Mouse (Mus musculus) macrophage (primary cell): Measurements from ENCODE around the gene Chka. TPM values are rescaled to one million over a fixed set of nuclear protein-coding genes. Genes with fewer than 3 reads are reported as not detected.

Experiments used
- H3K27ac ChIP-seq: fragments of 350-480 bp; formaldehyde crosslinking; 2 replicates; pipeline ENCODE4 v1.9.0; 2021
- H3K36me3 ChIP-seq: fragments of 350-480 bp; formaldehyde crosslinking; 2 replicates; pipeline ENCODE4 v1.9.0; 2021; ENCODE audit errors: inconsistent target
- H3K4me3 ChIP-seq: fragments of 350-480 bp; formaldehyde crosslinking; 2 replicates; pipeline ENCODE4 v1.9.0; 2021; ENCODE audit errors: inconsistent target
- H3K79me2 ChIP-seq: fragments of 350-480 bp; formaldehyde crosslinking; 2 replicates; pipeline ENCODE4 v1.9.0; 2021; ENCODE audit errors: inconsistent target
- WGBS: methylation state at CpG from one replicate; pipeline ENCODE4 v1.1.7; 2026; ENCODE audit warnings: inconsistent platforms; ENCODE audit not compliant: missing documents; 5-methylcytosine and 5-hydroxymethylcytosine counted together
- polyA plus RNA-seq: library from polyadenylated mRNA; stranded (reverse); fragments of 250-400 nt; gene quantifications from 3 replicates; pipeline ENCODE4 v1.2.4, GENCODE M21; 2018; ENCODE audit warnings: inconsistent platforms

Chka gene
- polyA plus RNA-seq, 1 experiment from 2014 or later = 11.1 TPM

- H3K4me3 ChIP-seq = no peak overlapping the region
- no peak overlapping the region for H3K27ac ChIP-seq
- WGBS = 92% methylated on average over 6 of the region's 6 CpGs
- H3K36me3 ChIP-seq = peaks cover 11% of the 10 kb centered on the region
- H3K79me2 ChIP-seq = peaks cover 49% of the 10 kb centered on the region
Measured at GRCm38 (mm10) chr19:3925859-3926258, 74.3 kb downstream of the Chka start.

- Histone ChIP-seq H3K27ac (no peak overlapping the region), H3K79me2 (peaks cover 49% of the 10 kb centered on the region), H3K36me3 (peaks cover 7% of the 10 kb centered on the region), H3K4me3 (no peak overlapping the region)
- WGBS = 74% methylated on average over 3 of the region's 3 CpGs
Measured at GRCm38 (mm10) chr19:3926279-3926678, 74.7 kb downstream of the Chka start.

- H3K79me2 ChIP-seq = peaks cover 49% of the 10 kb centered on the region
- WGBS = 91% methylated on average over 6 of the region's 6 CpGs
- H3K27ac ChIP-seq = no peak overlapping the region
- no peak overlapping the region for H3K4me3 ChIP-seq
- H3K36me3 ChIP-seq = peaks cover 3% of the 10 kb centered on the region; the same call in 1 of the 2 replicates
Measured at GRCm38 (mm10) chr19:3926685-3927084, 75.1 kb downstream of the Chka start.

- Histone ChIP-seq H3K4me3 (no peak overlapping the region), H3K27ac (peak overlapping the region; percentile 42), H3K36me3 (no peaks in the 10 kb centered on the region; the same call in 1 of the 2 replicates), H3K79me2 (peaks cover 49% of the 10 kb centered on the region)
- WGBS = 56% methylated on average over 4 of the region's 4 CpGs
Measured at GRCm38 (mm10) chr19:3927989-3928388, 76.4 kb downstream of the Chka start.

- Histone ChIP-seq H3K4me3 (peak overlapping the region; percentile 34), H3K27ac (peak overlapping the region; percentile 92), H3K36me3 (no peaks in the 10 kb centered on the region; the same call in 1 of the 2 replicates), H3K79me2 (peaks cover 49% of the 10 kb centered on the region)
- 49% methylated on average over 4 of the region's 4 CpGs for WGBS
Measured at GRCm38 (mm10) chr19:3928779-3929178, 77.2 kb downstream of the Chka start.

- Histone ChIP-seq H3K36me3 (no peaks in the 10 kb centered on the region; the same call in 1 of the 2 replicates), H3K79me2 (peaks cover 46% of the 10 kb centered on the region), H3K4me3 (peak within 1 kb of the TSS; percentile 34), H3K27ac (peak within 1 kb of the TSS; percentile 92)
- WGBS = 3% methylated on average over 12 of the region's 12 CpGs
Measured at GRCm38 (mm10) chr19:3929211-3929941, 77.8 kb downstream of the Chka start, which contains the start of gene Aldh3b1. Gene Aldh3b1, minus strand, starts transcription at chr19:3929808.

- no peak overlapping the region for H3K4me3 ChIP-seq
- H3K79me2 ChIP-seq = peaks cover 39% of the 10 kb centered on the region
- H3K27ac ChIP-seq = peak overlapping the region; percentile 92
- H3K36me3 ChIP-seq = no peaks in the 10 kb centered on the region; the same call in 1 of the 2 replicates
- 84% methylated on average over 17 of the region's 21 CpGs for WGBS
Measured at GRCm38 (mm10) chr19:3930262-3931057, 78.9 kb downstream of the Chka start.

- WGBS = 37% methylated on average over 9 of the region's 9 CpGs
- H3K4me3 ChIP-seq = no peak overlapping the region
Measured at GRCm38 (mm10) chr19:3931716-3932115, 80.1 kb downstream of the Chka start.

GRCm38 (mm10) chr19:3935032-3935895 is 83.7 kb downstream of the Chka start, which contains the start of gene Unc93b1:
Gene Unc93b1, plus strand, starts transcription at chr19:3935186.
- Histone ChIP-seq H3K79me2 (peaks cover 52% of the 10 kb centered on the region), H3K36me3 (peaks cover 11% of the 10 kb centered on the region; the same call in 1 of the 2 replicates), H3K27ac (peak within 1 kb of the TSS; percentile 99), H3K4me3 (peak within 1 kb of the TSS; percentile 90)
- WGBS = 2% methylated on average over 40 of the region's 42 CpGs

More at GRCm38 (mm10) chr19:3931716-3932115, 80.1 kb downstream of the Chka start:
- Histone ChIP-seq H3K79me2 (peaks cover 39% of the 10 kb centered on the region), H3K27ac (peak overlapping the region; percentile 17; the same call in 1 of the 2 replicates), H3K36me3 (peaks cover 1% of the 10 kb centered on the region; the same call in 1 of the 2 replicates)

- Histone ChIP-seq H3K36me3 (peaks cover 19% of the 10 kb centered on the region; the same call in 1 of the 2 replicates), H3K4me3 (peak overlapping the region; percentile 90), H3K79me2 (peaks cover 61% of the 10 kb centered on the region), H3K27ac (peak overlapping the region; percentile 99)
- under 1% methylated on average over 22 of the region's 22 CpGs for WGBS
Measured at GRCm38 (mm10) chr19:3935896-3936850, 84.6 kb downstream of the Chka start.

- WGBS = 92% methylated on average over 7 of the region's 7 CpGs
- Histone ChIP-seq H3K36me3 (peaks cover 71% of the 10 kb centered on the region), H3K4me3 (no peak overlapping the region), H3K27ac (no peak overlapping the region), H3K79me2 (peaks cover 71% of the 10 kb centered on the region; the same call in 1 of the 2 replicates)
Measured at GRCm38 (mm10) chr19:3942315-3942714, 90.7 kb downstream of the Chka start.

- H3K4me3 ChIP-seq = no peak overlapping the region
Measured at GRCm38 (mm10) chr19:3942986-3943735, 91.6 kb downstream of the Chka start.

More at GRCm38 (mm10) chr19:3942986-3943735, 91.6 kb downstream of the Chka start:
- Histone ChIP-seq H3K27ac (no peak overlapping the region), H3K36me3 (peaks cover 75% of the 10 kb centered on the region), H3K79me2 (peaks cover 62% of the 10 kb centered on the region; the same call in 1 of the 2 replicates)
- WGBS = 54% methylated on average over 27 of the region's 27 CpGs
